Mouse (Mus musculus) liver, postnatal 0 days (tissue): Measurements from ENCODE around the gene Ovca2.

ENCODE experiments used
- CTCF ChIP-seq: sonication (generic); IDR thresholded peaks from 2 replicates; pipeline ENCODE4 v1.5.1; 2016; ENCODE audit warnings: antibody characterized with exemption, low read depth
- EP300 ChIP-seq: IDR thresholded peaks from 2 replicates; pipeline ENCODE4 v1.6.1; 2016; ENCODE audit warnings: antibody characterized with exemption, low read depth, mild to moderate bottlenecking

DNA sequence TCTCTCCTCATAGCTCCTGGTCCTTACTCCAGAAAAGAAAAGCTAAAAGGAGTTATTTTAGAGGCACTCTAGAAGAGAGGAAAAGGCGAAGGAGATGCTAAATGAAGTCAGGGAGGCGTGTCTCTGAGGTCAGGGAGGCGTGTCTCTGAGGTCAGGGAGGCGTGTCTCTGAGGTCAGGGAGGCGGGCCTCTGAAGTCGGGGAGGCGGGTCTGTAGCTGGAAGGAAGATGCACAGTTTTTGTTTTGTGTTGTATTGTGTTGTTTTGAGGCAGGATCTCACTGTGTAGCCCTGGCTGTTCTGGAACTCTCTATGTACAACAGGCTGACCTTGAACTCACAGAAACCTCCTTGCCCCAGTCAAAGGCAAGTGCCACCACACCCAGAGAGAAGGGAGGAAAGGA, 19.3 kb upstream of the Ovca2 start:
- TF ChIP-seq CTCF (no peak), EP300 (no peak)
